25 mouse cellular contexts compared by ENCODE assay signal in genomic region chr7:72278412-72278811, GRCm38 (mm10). TPM values are rescaled to one million over a fixed set of nuclear protein-coding genes. Genes with fewer than 3 reads are reported as not detected.
DNase-seq lines count a peak whose midpoint lies in the region; ATAC-seq lines count a peak whose summit lies in the region.
"Had no signal": no experiment of that assay in that cellular context is flagged by ENCODE, and none has a peak within 500 bp of the region (broad histone marks: within the 10 kb centered on the region; RNA-seq: fewer than 3 reads in every experiment).

No protein-coding gene starts in this region.

- no peaks in the 10 kb centered on the region for H3K9me3 ChIP-seq in heart, embryonic 12.5 days (replicated peaks)
- H3K9me3 ChIP-seq: embryonic facial prominence, embryonic 13.5 days; heart, embryonic 10.5 days; heart, embryonic 15.5 days; hindbrain, embryonic 10.5 days had no signal

- H3K4me3 ChIP-seq in heart, embryonic 12.5 days: no peak overlapping the region
- H3K4me3 ChIP-seq: embryonic facial prominence, embryonic 13.5 days; gastrocnemius, adult 2 months; heart, embryonic 10.5 days; heart, embryonic 15.5 days; hindbrain, embryonic 10.5 days had no signal

- peak; percentile 39 for DNase-seq in heart, adult 11 months
- DNase-seq in A20 (ENCODE audit: low read depth, low spot score): peak; percentile 91
- DNase-seq in c-Kit-positive CD71-positive TER-119-positive erythroid progenitor cells, embryonic 14.5 days (ENCODE audit: low spot score): no peak
- no peak for DNase-seq in layer of hippocampus, adult 9-10 months (ENCODE audit: low spot score)
- no peak for DNase-seq in thymus, postnatal 4 days
- DNase-seq: adrenal gland, adult 8-10 months; adrenal gland, postnatal 36 days; cerebellum, adult 11-12 months; cerebellum, adult 9-10 months; cerebellum, postnatal 25 days; gastrocnemius, adult 2 months; gastrocnemius, postnatal 25 days; heart, adult 18-20 months; heart, postnatal 14 days had no signal

- H3K27me3 ChIP-seq in heart, embryonic 12.5 days (replicated peaks): no peaks in the 10 kb centered on the region
- H3K27me3 ChIP-seq: embryonic facial prominence, embryonic 13.5 days; heart, embryonic 15.5 days had no signal

- H3K4me2 ChIP-seq in heart, embryonic 12.5 days: no peak overlapping the region
- H3K4me2 ChIP-seq: embryonic facial prominence, embryonic 13.5 days; heart, embryonic 15.5 days had no signal

- no peak for ATAC-seq in heart, embryonic 12.5 days (ENCODE audit: insufficient number of reproducible peaks, low FRiP score)
- peak; percentile 57 for ATAC-seq in common myeloid progenitor, adult 5-6 weeks (replicated peaks; ENCODE audit: low read depth, poor library complexity, severe bottlenecking)
- peak; percentile 53; the same call in 1 of the 2 replicates for ATAC-seq in megakaryocyte progenitor cell, adult 5-6 weeks (replicated peaks; ENCODE audit: poor library complexity)
- ATAC-seq: forebrain, embryonic 14.5 days; hindbrain, embryonic 16.5 days; inflammation-experienced regulatory T-cells, adult 6 months had no signal

- H3K36me3 ChIP-seq in heart, embryonic 12.5 days: no peaks in the 10 kb centered on the region
- H3K36me3 ChIP-seq: embryonic facial prominence, embryonic 13.5 days; G1E; heart, embryonic 10.5 days; heart, embryonic 15.5 days; hindbrain, embryonic 10.5 days had no signal

- H3K4me1 ChIP-seq in heart, embryonic 12.5 days (replicated peaks): no peaks in the 10 kb centered on the region
- H3K4me1 ChIP-seq: heart, embryonic 10.5 days; heart, embryonic 15.5 days; hindbrain, embryonic 10.5 days had no signal

- H3K9ac ChIP-seq in heart, embryonic 12.5 days: no peak overlapping the region
- H3K9ac ChIP-seq: embryonic facial prominence, embryonic 13.5 days; heart, embryonic 15.5 days had no signal

- 76% methylated on average over 2 of the region's 2 CpGs for WGBS in heart, embryonic 12.5 days

- H3K27ac ChIP-seq in heart, embryonic 12.5 days (ENCODE audit: poor library complexity, severe bottlenecking): no peak overlapping the region
- H3K27ac ChIP-seq: embryonic facial prominence, embryonic 13.5 days; gastrocnemius, adult 2 months; heart, embryonic 10.5 days; heart, embryonic 15.5 days; hindbrain, embryonic 10.5 days had no signal

RNA-seq across cellular contexts. Expression of gene Mctp2, which starts 28.0 kb away (rescaled TPM):
- polyA plus RNA-seq in heart, embryonic 12.5 days (2016; fragmentation: Nextera tagmentation; extraction: Ambion mirVana): 0.53 and 0.70 TPM in 2 replicates
- total RNA-seq in common myeloid progenitor, adult 5-6 weeks (2017): 4.4 and 7.9 TPM in 2 replicates
- total RNA-seq in megakaryocyte progenitor cell, adult 5-6 weeks (2015): 1.7 and 2.2 TPM in 2 replicates
- 0.87 and 1.8 TPM in 2 replicates for total RNA-seq in megakaryocyte progenitor cell, adult 5-6 weeks (2017)
- polyA plus RNA-seq: G1E had no signal

Comparison
In these comparisons a context has a peak if more than half of its experiments do, and no peak if none do; other contexts are left out.
1. DNase-seq: peak in heart, adult 11 months (single experiment) and A20 (single experiment); none in c-Kit-positive CD71-positive TER-119-positive erythroid progenitor cells, embryonic 14.5 days (single experiment), layer of hippocampus, adult 9-10 months (single experiment) and thymus, postnatal 4 days (single experiment).